Mouse (Mus musculus) inflammation-experienced regulatory T-cells, adult 6 months (primary cell): ENCODE measurements around the gene Cebpe. TPM values are rescaled to one million over a fixed set of nuclear protein-coding genes. Genes with fewer than 3 reads are reported as not detected.

ENCODE experiments used
- ATAC-seq: one replicate; pipeline ENCODE4 v1.8.0; 2017
- polyA plus RNA-seq, 3 experiments: library from polyadenylated mRNA; unstranded; fragments of 100-300 nt; shearing (Covaris generic); gene quantifications; one replicate each; pipeline ENCODE4 v1.2.1; 2017

Cebpe gene
- not detected for polyA plus RNA-seq

- no peak for ATAC-seq
Measured at GRCm38 (mm10) chr14:54712074-54712473, at the start of gene Cebpe. Gene Cebpe (minus strand): TSS chr14:54712174.

GRCm38 (mm10) chr14:54756382-54756781 lies 44.4 kb upstream of the Cebpe start:
- ATAC-seq: no peak

DNA sequence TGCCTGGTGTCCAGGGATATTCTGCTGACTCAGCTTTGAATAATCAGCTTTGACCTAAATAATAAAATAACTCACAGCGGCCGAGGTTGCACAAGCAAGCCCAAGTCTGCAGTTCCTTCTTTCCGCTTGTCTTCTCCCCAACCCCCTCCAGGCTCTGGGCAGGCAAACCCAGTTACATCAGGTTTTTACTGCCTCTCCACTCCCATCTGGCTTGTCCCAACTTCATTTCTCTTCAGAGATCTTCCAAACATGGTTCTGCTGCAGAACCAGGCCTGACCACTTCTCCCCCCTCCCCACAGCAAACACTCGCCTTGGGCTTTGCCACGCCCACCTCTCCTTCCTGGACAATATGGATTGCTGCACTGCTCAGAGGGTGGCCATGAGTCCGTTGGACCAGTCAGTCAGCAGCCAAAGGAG lies 42.6 kb upstream of the Cebpe start:
- ATAC-seq: no peak

- no peak for ATAC-seq
Measured at GRCm38 (mm10) chr14:54753986-54754601, 42.1 kb upstream of the Cebpe start.

DNA sequence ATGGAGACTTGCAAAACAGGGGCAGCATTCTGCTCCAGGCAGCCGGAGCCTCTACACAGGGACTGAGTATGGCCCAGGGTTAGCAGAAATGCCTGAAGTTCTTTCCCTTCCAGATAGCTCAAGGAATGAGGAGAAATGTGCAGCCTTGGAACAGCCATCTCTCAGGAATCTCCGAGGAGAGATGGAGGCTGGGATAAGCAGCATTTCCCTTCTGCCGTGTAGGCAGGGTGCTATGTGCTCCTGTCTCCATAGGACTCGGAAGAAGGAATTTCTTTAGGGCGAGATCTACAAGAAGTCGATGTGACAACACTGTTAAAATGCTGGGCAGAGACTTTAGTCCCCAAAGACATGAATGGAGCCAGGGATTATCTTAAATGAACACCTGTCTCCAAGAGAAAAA lies 41.0 kb upstream of the Cebpe start:
- ATAC-seq: no peak

GRCm38 (mm10) chr14:54751768-54752167 lies 39.8 kb upstream of the Cebpe start:
- ATAC-seq: no peak

GRCm38 (mm10) chr14:54749238-54749637 lies 37.3 kb upstream of the Cebpe start:
- no peak for ATAC-seq

DNA sequence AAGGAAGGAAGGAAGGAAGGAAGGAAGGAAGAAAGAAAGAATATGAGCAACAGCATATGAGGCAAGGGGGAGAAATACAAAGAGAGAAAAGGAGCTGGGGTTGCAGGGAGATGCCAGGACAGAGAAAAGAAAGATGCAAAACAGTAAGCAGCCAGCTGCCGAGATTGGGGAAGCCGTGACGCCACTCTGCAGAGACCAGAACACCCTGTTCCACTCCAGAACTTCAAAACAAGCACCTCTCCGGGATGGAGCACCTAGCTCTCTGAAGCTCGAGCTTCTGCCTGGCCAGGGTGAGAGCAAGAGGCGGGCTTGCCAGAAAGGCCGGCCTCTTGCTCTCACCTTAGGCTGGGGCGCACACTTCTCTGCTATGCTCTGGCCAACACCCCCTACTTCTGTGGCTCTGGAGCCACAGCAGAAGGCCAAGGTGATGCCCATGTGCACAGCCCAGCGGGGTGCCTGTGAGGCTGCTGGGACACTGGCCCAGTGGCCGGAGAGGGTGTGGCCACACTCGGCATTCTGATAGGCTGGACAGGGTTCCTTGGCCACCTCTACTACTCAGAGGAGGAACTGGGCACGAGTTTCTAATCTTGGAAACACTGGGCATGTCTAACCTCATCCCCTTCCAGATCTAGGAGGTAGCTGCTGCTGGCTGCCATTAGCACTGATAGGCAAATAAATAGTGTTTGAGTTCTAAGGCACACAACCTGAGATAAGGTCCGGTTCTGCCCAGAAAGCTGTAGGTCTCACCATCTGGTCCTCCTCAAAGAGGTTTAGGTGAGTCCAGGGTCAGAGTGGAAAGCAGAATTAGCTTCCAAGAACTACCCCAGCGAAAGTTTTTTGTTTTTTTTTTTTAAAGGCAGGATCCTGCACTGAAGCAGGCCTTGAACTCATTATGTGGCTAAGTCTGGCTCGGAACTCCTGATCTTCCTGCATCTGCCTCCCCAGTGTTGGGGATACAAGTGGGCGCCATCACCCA lies 36.3 kb upstream of the Cebpe start:
- ATAC-seq: no peak

GRCm38 (mm10) chr14:54746038-54746437 lies 34.1 kb upstream of the Cebpe start:
- ATAC-seq: no peak

GRCm38 (mm10) chr14:54744473-54744872 lies 32.5 kb upstream of the Cebpe start:
- no peak for ATAC-seq

DNA sequence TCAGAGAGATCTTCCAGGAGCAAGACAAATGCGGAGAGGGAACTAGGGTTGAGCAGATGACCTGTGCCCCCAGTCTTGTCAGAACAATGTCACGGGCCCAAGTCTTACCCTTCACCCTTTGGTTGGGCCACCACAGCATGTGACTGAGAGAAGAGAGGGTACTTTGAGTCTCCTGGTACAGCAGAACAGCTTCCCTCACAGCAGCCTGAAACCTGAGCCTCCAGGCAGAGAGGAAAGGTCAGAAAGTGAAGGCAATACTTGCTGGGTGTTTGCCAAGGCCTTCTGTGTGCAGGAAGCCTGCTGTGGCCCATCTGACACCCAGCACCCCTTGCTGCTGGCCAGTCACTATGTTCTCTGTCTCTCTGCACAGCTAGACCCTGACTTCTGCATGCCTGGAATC lies 30.4 kb upstream of the Cebpe start:
- ATAC-seq: no peak

DNA sequence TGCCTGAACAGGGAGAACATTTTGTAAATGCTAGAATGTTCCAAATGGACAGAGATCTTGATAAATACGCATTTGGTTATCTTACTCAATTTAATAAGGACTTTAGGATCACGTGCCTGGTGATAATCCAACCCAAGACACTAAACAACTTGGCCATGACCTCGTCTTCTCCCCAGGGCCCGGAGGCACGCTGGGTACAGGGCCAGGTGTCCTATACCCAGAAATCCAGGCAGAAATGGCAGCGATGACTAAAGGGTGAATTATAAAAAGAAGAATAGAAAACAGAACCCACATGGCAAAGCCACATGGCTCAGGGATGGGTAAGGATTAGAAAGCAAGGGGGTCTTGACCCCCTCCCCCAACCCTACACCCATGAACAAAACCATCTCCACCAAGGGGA lies 29.7 kb upstream of the Cebpe start:
- ATAC-seq: no peak

- no peak for ATAC-seq
Measured at GRCm38 (mm10) chr14:54737634-54738033, 25.7 kb upstream of the Cebpe start.

- no peak for ATAC-seq
Measured at GRCm38 (mm10) chr14:54736555-54737552, 24.9 kb upstream of the Cebpe start.

GRCm38 (mm10) chr14:54735221-54735620 lies 23.2 kb upstream of the Cebpe start:
- ATAC-seq: no peak

DNA sequence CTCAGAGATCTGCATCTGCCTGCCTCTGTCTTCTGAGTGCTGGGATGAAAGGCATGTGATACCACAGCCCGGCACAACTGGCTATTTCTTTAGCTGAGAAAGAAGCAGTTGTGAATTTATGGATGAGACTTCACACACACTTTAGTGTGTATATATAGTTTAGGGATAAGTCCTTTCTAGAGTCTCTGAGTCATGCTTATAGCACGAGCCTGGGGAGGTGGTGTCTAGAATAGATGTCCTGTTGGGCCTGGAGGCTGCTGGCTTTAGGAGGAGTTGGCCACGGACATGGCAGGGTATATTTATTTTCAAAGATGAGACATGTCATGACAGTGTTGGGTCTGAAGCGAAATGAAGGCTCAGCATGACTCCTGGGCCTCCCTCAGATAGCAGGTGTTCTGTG lies 22.0 kb upstream of the Cebpe start:
- ATAC-seq: no peak

- ATAC-seq: no peak
Measured at GRCm38 (mm10) chr14:54732206-54732605, 20.2 kb upstream of the Cebpe start.

DNA sequence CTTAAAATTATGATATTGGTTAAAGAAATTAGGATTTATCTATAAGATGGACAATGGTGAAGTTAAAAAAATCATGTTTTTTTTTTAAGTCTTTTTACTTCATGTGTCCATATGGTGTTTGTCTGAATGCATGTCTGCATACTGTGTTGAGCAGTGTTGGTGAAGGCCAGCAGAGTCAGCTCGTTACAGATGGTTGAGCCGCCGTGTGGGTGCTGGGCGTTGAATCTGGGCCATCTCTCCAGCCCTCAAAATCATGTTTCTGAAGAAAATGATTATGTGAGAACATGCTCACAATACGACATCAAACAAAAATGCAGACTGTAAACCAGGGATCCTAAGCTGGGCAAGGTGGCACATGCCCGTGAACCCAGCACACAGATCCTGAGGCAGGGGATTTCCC lies 18.3 kb upstream of the Cebpe start:
- no peak for ATAC-seq

- ATAC-seq: no peak
Measured at GRCm38 (mm10) chr14:54728823-54729653, 17.1 kb upstream of the Cebpe start.

DNA sequence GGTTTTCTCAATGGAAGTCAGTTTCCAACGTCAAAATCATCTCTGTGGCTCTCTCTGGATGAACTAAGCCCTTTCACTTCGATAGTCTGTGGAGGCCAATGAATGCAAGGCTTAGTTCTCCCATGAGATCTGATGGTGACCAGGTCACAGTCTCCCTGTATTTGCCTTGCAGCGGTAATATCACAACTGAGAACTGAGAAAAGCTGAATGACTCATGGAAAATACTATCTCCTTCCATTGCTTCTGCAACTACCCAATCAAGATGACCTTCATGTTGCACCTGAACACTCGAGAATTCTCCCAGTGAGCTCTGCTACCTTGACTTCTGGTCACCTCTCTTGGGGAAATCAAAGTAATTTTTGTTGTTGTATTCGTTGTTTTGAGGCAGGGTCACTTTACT lies 15.6 kb upstream of the Cebpe start:
- ATAC-seq: no peak

- no peak for ATAC-seq
Measured at GRCm38 (mm10) chr14:54724049-54724448, 12.1 kb upstream of the Cebpe start.

GRCm38 (mm10) chr14:54721711-54722110 lies 9.7 kb upstream of the Cebpe start:
- ATAC-seq: no peak
